Mouse (Mus musculus): ENCODE results near the gene Phgr1. TPM values are rescaled to one million over a fixed set of nuclear protein-coding genes. Genes with fewer than 3 reads are reported as not detected.

Gene Phgr1
- polyA plus RNA-seq, 1 experiment from 2014 or later = not detected

GRCm38 (mm10) chr2:118779504-118780480 lies 7.2 kb downstream of the Phgr1 start, which contains the start of gene Disp2:
Gene Disp2 (plus strand): TSS chr2:118779719.
- 0 out of 2 replicates have a peak within 1 kb of the TSS, but pooled peaks have one; percentile 7 for H3K9ac ChIP-seq (ENCODE audit: low read depth, low read length)
- 0 out of 2 replicates have a peak, but pooled peaks cover 4% of the 10 kb centered on the region for H3K27me3 ChIP-seq (ENCODE audit: control insufficient read depth, insufficient read depth, low read length)
- no peaks in the 10 kb centered on the region for H3K36me3 ChIP-seq (ENCODE audit: control insufficient read depth, insufficient read depth, low read length)
- H3K27ac ChIP-seq (ENCODE audit: low read depth, low read length) = no peak within 1 kb of the TSS
- peak within 1 kb of the TSS; percentile 69 for H3K4me2 ChIP-seq (replicated peaks; ENCODE audit: low read depth, low read length)
- H3K9me3 ChIP-seq (ENCODE audit: control insufficient read depth, low read length) = no peaks in the 10 kb centered on the region
- ATAC-seq (ENCODE audit: low FRiP score, low TSS enrichment) = peak; percentile 91
- H3K4me3 ChIP-seq (ENCODE audit: low read length) = peak within 1 kb of the TSS; percentile 34
- WGBS = 12% methylated on average over 39 of the region's 39 CpGs
- peaks cover 6% of the 10 kb centered on the region; the same call in 1 of the 2 replicates for H3K4me1 ChIP-seq (ENCODE audit: control insufficient read depth, insufficient read depth, low read length)

- no peaks in the 10 kb centered on the region for H3K36me3 ChIP-seq (ENCODE audit: control insufficient read depth, insufficient read depth, low read length)
- WGBS = 59% methylated on average over 1 of the region's 1 CpGs
- H3K4me1 ChIP-seq (ENCODE audit: control insufficient read depth, insufficient read depth, low read length) = peaks cover 6% of the 10 kb centered on the region; the same call in 1 of the 2 replicates
- H3K4me3 ChIP-seq (ENCODE audit: low read length) = no peak overlapping the region
- ATAC-seq (ENCODE audit: low FRiP score, low TSS enrichment) = no peak
- H3K9me3 ChIP-seq (ENCODE audit: control insufficient read depth, low read length) = no peaks in the 10 kb centered on the region
- 0 out of 2 replicates have a peak, but pooled peaks cover 4% of the 10 kb centered on the region for H3K27me3 ChIP-seq (ENCODE audit: control insufficient read depth, insufficient read depth, low read length)
- no peak overlapping the region for H3K9ac ChIP-seq (ENCODE audit: low read depth, low read length)
- H3K4me2 ChIP-seq (replicated peaks; ENCODE audit: low read depth, low read length) = no peak overlapping the region
- H3K27ac ChIP-seq (ENCODE audit: low read depth, low read length) = no peak overlapping the region
These were observed 8.5 kb downstream of the Phgr1 start for GRCm38 (mm10) chr2:118781115-118781514.

DNA sequence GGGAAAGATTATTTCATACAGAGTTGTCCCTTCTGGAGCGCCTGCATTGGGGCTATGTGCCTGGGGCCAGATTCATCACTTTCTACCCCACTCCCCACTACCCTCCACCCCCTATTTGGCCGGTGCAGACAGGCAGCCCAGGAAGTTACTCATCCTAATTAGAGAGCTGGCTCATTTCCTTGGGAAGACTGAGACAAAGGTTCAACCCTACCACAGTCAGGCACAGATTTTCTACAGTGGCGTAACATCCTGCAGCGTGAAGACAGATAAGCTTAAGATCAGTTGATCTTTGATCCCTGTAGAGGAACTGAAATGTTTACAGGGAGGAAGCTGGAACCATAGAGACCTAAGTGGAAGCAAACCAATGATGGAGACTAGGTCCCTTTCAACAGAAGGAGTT lies 9.7 kb downstream of the Phgr1 start:
- WGBS = 63% methylated on average over 4 of the region's 4 CpGs
- ATAC-seq (ENCODE audit: low FRiP score, low TSS enrichment) = no peak
- no peak overlapping the region for H3K9ac ChIP-seq (ENCODE audit: low read depth, low read length)
- H3K4me3 ChIP-seq (ENCODE audit: low read length) = no peak overlapping the region
- no peak overlapping the region for H3K4me2 ChIP-seq (replicated peaks; ENCODE audit: low read depth, low read length)
- H3K36me3 ChIP-seq (ENCODE audit: control insufficient read depth, insufficient read depth, low read length) = no peaks in the 10 kb centered on the region
- peaks cover 6% of the 10 kb centered on the region; the same call in 1 of the 2 replicates for H3K4me1 ChIP-seq (ENCODE audit: control insufficient read depth, insufficient read depth, low read length)
- no peak overlapping the region for H3K27ac ChIP-seq (ENCODE audit: low read depth, low read length)
- H3K27me3 ChIP-seq (ENCODE audit: control insufficient read depth, insufficient read depth, low read length) = 0 out of 2 replicates have a peak, but pooled peaks cover 4% of the 10 kb centered on the region
- H3K9me3 ChIP-seq (ENCODE audit: control insufficient read depth, low read length) = no peaks in the 10 kb centered on the region

GRCm38 (mm10) chr2:118783093-118783492 lies 10.5 kb downstream of the Phgr1 start:
- Histone ChIP-seq H3K4me3 (ENCODE audit: low read length) (no peak overlapping the region), H3K4me1 (ENCODE audit: control insufficient read depth, insufficient read depth, low read length) (peaks cover 6% of the 10 kb centered on the region; the same call in 1 of the 2 replicates), H3K27me3 (ENCODE audit: control insufficient read depth, insufficient read depth, low read length) (0 out of 2 replicates have a peak, but pooled peaks cover 4% of the 10 kb centered on the region), H3K4me2 (replicated peaks; ENCODE audit: low read depth, low read length) (no peak overlapping the region), H3K9me3 (ENCODE audit: control insufficient read depth, low read length) (no peaks in the 10 kb centered on the region), H3K27ac (ENCODE audit: low read depth, low read length) (no peak overlapping the region), H3K9ac (ENCODE audit: low read depth, low read length) (no peak overlapping the region), H3K36me3 (ENCODE audit: control insufficient read depth, insufficient read depth, low read length) (no peaks in the 10 kb centered on the region)
- 63% methylated on average over 5 of the region's 5 CpGs for WGBS
- ATAC-seq (ENCODE audit: low FRiP score, low TSS enrichment) = no peak

GRCm38 (mm10) chr2:118783663-118784062 lies 11.1 kb downstream of the Phgr1 start:
- Histone ChIP-seq H3K9me3 (ENCODE audit: control insufficient read depth, low read length) (no peaks in the 10 kb centered on the region), H3K27ac (ENCODE audit: low read depth, low read length) (no peak overlapping the region), H3K4me1 (ENCODE audit: control insufficient read depth, insufficient read depth, low read length) (peaks cover 6% of the 10 kb centered on the region; the same call in 1 of the 2 replicates), H3K4me3 (ENCODE audit: low read length) (no peak overlapping the region), H3K9ac (ENCODE audit: low read depth, low read length) (no peak overlapping the region), H3K36me3 (ENCODE audit: control insufficient read depth, insufficient read depth, low read length) (no peaks in the 10 kb centered on the region), H3K4me2 (replicated peaks; ENCODE audit: low read depth, low read length) (no peak overlapping the region), H3K27me3 (ENCODE audit: control insufficient read depth, insufficient read depth, low read length) (0 out of 2 replicates have a peak, but pooled peaks cover 4% of the 10 kb centered on the region)
- 87% methylated on average over 7 of the region's 7 CpGs for WGBS
- ATAC-seq (ENCODE audit: low FRiP score, low TSS enrichment) = no peak

- 79% methylated on average over 5 of the region's 5 CpGs for WGBS
- Histone ChIP-seq H3K27ac (ENCODE audit: low read depth, low read length) (no peak overlapping the region), H3K4me2 (replicated peaks; ENCODE audit: low read depth, low read length) (no peak overlapping the region), H3K36me3 (ENCODE audit: control insufficient read depth, insufficient read depth, low read length) (no peaks in the 10 kb centered on the region), H3K4me3 (ENCODE audit: low read length) (no peak overlapping the region), H3K27me3 (ENCODE audit: control insufficient read depth, insufficient read depth, low read length) (0 out of 2 replicates have a peak, but pooled peaks cover 4% of the 10 kb centered on the region), H3K9me3 (ENCODE audit: control insufficient read depth, low read length) (no peaks in the 10 kb centered on the region), H3K4me1 (ENCODE audit: control insufficient read depth, insufficient read depth, low read length) (0 out of 2 replicates have a peak, but pooled peaks cover 4% of the 10 kb centered on the region), H3K9ac (ENCODE audit: low read depth, low read length) (no peak overlapping the region)
- ATAC-seq (ENCODE audit: low FRiP score, low TSS enrichment) = no peak
These were observed 14.0 kb downstream of the Phgr1 start for GRCm38 (mm10) chr2:118786525-118786924.

GRCm38 (mm10) chr2:118789501-118789900 lies 16.9 kb downstream of the Phgr1 start:
- WGBS = 90% methylated on average over 11 of the region's 11 CpGs
- Histone ChIP-seq H3K4me1 (ENCODE audit: control insufficient read depth, insufficient read depth, low read length) (0 out of 2 replicates have a peak, but pooled peaks cover 4% of the 10 kb centered on the region), H3K36me3 (ENCODE audit: control insufficient read depth, insufficient read depth, low read length) (no peaks in the 10 kb centered on the region), H3K4me2 (replicated peaks; ENCODE audit: low read depth, low read length) (no peak overlapping the region), H3K27me3 (ENCODE audit: control insufficient read depth, insufficient read depth, low read length) (0 out of 2 replicates have a peak, but pooled peaks cover 4% of the 10 kb centered on the region), H3K27ac (ENCODE audit: low read depth, low read length) (no peak overlapping the region), H3K9ac (ENCODE audit: low read depth, low read length) (no peak overlapping the region), H3K4me3 (ENCODE audit: low read length) (no peak overlapping the region), H3K9me3 (ENCODE audit: control insufficient read depth, low read length) (no peaks in the 10 kb centered on the region)
- ATAC-seq (ENCODE audit: low FRiP score, low TSS enrichment) = no peak

- Histone ChIP-seq H3K4me1 (ENCODE audit: control insufficient read depth, insufficient read depth, low read length) (0 out of 2 replicates have a peak, but pooled peaks cover 4% of the 10 kb centered on the region), H3K4me2 (replicated peaks; ENCODE audit: low read depth, low read length) (peak overlapping the region; percentile 29; the same call in 1 of the 2 replicates), H3K4me3 (ENCODE audit: low read length) (no peak overlapping the region), H3K9me3 (ENCODE audit: control insufficient read depth, low read length) (no peaks in the 10 kb centered on the region), H3K27ac (ENCODE audit: low read depth, low read length) (no peak overlapping the region), H3K9ac (ENCODE audit: low read depth, low read length) (no peak overlapping the region; the same call in 1 of the 2 replicates), H3K36me3 (ENCODE audit: control insufficient read depth, insufficient read depth, low read length) (no peaks in the 10 kb centered on the region), H3K27me3 (ENCODE audit: control insufficient read depth, insufficient read depth, low read length) (0 out of 2 replicates have a peak, but pooled peaks cover 4% of the 10 kb centered on the region)
- WGBS = 59% methylated on average over 12 of the region's 12 CpGs
- no peak for ATAC-seq (ENCODE audit: low FRiP score, low TSS enrichment)
These were observed 17.6 kb downstream of the Phgr1 start for GRCm38 (mm10) chr2:118790221-118790550.
